Mouse (Mus musculus) testis, adult 2 months (tissue): ENCODE measurements at regions not wholly inside any gene's neighbourhood (a gene's known extent, or its start where the extent isn't known, plus 50 kb on each side); places are given as distances from the start of the nearest gene placed in this dataset.

Experiments used
- H3K27ac ChIP-seq: fragments of 200-500 bp; 2 replicates; pipeline ENCODE4 v1.5.1; 2012; ENCODE audit warnings: low read depth, low read length; ENCODE audit not compliant: control insufficient read depth, insufficient read depth
- H3K27me3 ChIP-seq: fragments of 200-500 bp; 2 replicates; pipeline ENCODE4 v1.6.1; 2012; ENCODE audit warnings: mild to moderate bottlenecking, low read length, moderate library complexity; ENCODE audit not compliant: control insufficient read depth, insufficient read depth
- H3K36me3 ChIP-seq: fragments of 200-500 bp; 2 replicates; pipeline ENCODE4 v1.6.1; 2012; ENCODE audit warnings: mild to moderate bottlenecking, low read length; ENCODE audit not compliant: control insufficient read depth, insufficient read depth
- H3K4me1 ChIP-seq: fragments of 200-500 bp; 2 replicates; pipeline ENCODE4 v1.6.1; 2012; ENCODE audit warnings: low read length; ENCODE audit not compliant: control insufficient read depth, insufficient read depth
- H3K4me3 ChIP-seq: fragments of 200-500 bp; 2 replicates; pipeline ENCODE4 v1.5.1; 2012; ENCODE audit warnings: low read depth, mild to moderate bottlenecking, low read length, moderate library complexity, mixed read lengths; ENCODE audit not compliant: control insufficient read depth
- CTCF ChIP-seq: fragments of 200-500 bp; IDR thresholded peaks from 2 replicates; pipeline ENCODE4 v1.5.1; 2012; ENCODE audit warnings: low read depth, mild to moderate bottlenecking, inconsistent platforms, low read length, moderate library complexity; ENCODE audit not compliant: control insufficient read depth, insufficient read depth, insufficient replicate concordance
- POLR2A ChIP-seq: fragments of 200-500 bp; IDR thresholded peaks from 2 replicates; pipeline ENCODE4 v1.6.1; 2012; ENCODE audit warnings: low read depth, mild to moderate bottlenecking, inconsistent platforms, low read length, moderate library complexity; ENCODE audit not compliant: control insufficient read depth

GRCm38 (mm10) chr4:75730798-75731400, 452.8 kb upstream of the Dmac1 start:
- no peaks in the 10 kb centered on the region for H3K27me3 ChIP-seq
- H3K27ac ChIP-seq = no peak overlapping the region
- no peaks in the 10 kb centered on the region for H3K36me3 ChIP-seq

GRCm38 (mm10) chr4:75714652-75715051, 436.5 kb upstream of the Dmac1 start:
- no peak overlapping the region for H3K27ac ChIP-seq
- no peaks in the 10 kb centered on the region for H3K4me1 ChIP-seq
- no peaks in the 10 kb centered on the region for H3K27me3 ChIP-seq
- TF ChIP-seq CTCF = no peak
- TF ChIP-seq POLR2A = no peak
- H3K4me3 ChIP-seq = no peak overlapping the region
- H3K36me3 ChIP-seq = no peaks in the 10 kb centered on the region

More at GRCm38 (mm10) chr4:75730798-75731400, 452.8 kb upstream of the Dmac1 start:
- no peaks in the 10 kb centered on the region for H3K4me1 ChIP-seq
- H3K4me3 ChIP-seq = no peak overlapping the region
- TF ChIP-seq CTCF (no peak), POLR2A (no peak)

DNA sequence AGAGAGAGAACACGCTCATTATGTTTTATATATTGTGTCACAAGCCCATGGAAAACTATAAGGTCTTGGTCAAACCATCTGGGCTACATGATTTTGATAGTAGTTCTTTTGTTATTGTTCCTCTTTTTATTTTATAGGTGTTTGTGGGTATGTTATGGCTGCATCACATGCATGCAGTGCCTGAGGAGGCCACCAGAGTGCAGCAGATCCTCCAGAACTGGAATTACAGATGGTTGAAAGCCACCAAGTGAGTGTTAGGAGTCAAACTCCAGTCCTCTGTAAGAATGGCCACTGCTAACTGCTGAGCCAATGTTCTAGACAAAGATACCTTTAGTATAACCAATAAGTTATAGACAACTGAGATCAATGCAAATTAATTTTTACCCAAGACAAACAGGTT, 435.9 kb upstream of the Dmac1 start:
- no peak overlapping the region for H3K27ac ChIP-seq
- TF ChIP-seq POLR2A = no peak
- TF ChIP-seq CTCF = peak; percentile 6; the same call in 1 of the 2 replicates
- H3K36me3 ChIP-seq = no peaks in the 10 kb centered on the region

DNA sequence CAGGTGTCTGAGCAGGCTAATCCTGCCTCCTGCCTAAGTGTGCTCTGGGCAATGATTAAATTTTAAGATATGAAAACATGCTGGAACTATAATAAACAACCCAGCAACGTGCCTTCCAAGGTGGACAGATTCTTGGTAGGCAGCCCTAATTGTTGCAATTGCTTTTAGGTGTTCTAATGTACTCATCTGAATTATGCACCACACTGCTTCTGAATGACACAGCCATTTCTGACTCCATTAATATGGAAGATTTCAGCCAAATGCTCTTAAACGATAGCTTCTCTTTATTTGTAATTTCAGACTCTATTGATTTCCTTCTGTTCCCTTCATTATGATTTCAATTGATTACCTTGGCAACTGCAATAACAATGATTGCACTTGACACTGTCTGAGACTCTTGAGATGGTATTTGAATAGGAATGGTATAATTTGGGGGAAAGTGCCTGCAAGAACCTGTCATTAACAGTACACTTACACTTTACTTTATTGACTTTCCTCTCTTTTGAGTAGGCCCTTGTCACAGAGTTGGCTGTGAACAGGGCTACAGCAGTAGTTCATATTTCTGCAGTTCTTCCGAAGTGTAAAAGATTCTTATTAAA, 422.8 kb upstream of the Dmac1 start:
- TF ChIP-seq CTCF = no peak
- TF ChIP-seq POLR2A = no peak
- H3K27me3 ChIP-seq = no peaks in the 10 kb centered on the region
- H3K4me3 ChIP-seq = no peak overlapping the region
- H3K27ac ChIP-seq = no peak overlapping the region
- H3K36me3 ChIP-seq = no peaks in the 10 kb centered on the region
- no peaks in the 10 kb centered on the region for H3K4me1 ChIP-seq

More for the DNA sequence above, 435.9 kb upstream of the Dmac1 start:
- H3K4me3 ChIP-seq = no peak overlapping the region
- no peaks in the 10 kb centered on the region for H3K4me1 ChIP-seq
- no peaks in the 10 kb centered on the region for H3K27me3 ChIP-seq

DNA sequence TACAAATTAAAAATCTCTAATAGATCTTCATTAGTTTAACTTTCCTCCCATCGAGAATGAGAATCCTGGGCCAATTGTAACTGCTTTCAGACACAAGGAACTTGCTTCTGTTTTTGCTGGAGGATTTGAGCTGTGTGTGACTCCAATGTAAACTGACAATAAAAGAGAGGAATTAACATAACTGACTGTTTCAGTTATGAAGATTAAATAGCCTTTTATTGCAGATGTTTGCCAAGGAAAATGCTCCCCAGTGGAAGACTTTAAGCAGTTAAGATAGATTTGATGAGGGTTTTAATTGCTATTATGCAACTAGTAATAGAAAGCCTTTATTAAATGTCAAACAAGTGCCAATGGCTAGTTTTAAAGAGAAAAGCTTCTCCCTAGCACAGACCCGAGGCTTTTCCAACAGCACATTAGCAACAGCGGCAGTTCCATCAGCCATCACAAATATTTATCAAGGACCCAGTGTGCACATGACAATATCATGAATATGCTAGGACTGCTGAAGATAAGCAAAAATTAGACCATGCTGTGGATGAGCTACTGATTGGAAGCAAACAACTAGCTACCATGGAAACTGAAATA, 398.6 kb upstream of the Dmac1 start:
- no peak overlapping the region for H3K27ac ChIP-seq
- H3K27me3 ChIP-seq = no peaks in the 10 kb centered on the region
- no peaks in the 10 kb centered on the region for H3K4me1 ChIP-seq
- H3K4me3 ChIP-seq = no peak overlapping the region
- TF ChIP-seq CTCF = no peak
- TF ChIP-seq POLR2A = no peak
- H3K36me3 ChIP-seq = no peaks in the 10 kb centered on the region

GRCm38 (mm10) chr4:75641046-75641445, 362.9 kb upstream of the Dmac1 start:
- no peaks in the 10 kb centered on the region for H3K36me3 ChIP-seq
- no peak overlapping the region for H3K27ac ChIP-seq
- no peak overlapping the region for H3K4me3 ChIP-seq
- H3K27me3 ChIP-seq = no peaks in the 10 kb centered on the region
- TF ChIP-seq CTCF (no peak), POLR2A (no peak)
- H3K4me1 ChIP-seq = no peaks in the 10 kb centered on the region

DNA sequence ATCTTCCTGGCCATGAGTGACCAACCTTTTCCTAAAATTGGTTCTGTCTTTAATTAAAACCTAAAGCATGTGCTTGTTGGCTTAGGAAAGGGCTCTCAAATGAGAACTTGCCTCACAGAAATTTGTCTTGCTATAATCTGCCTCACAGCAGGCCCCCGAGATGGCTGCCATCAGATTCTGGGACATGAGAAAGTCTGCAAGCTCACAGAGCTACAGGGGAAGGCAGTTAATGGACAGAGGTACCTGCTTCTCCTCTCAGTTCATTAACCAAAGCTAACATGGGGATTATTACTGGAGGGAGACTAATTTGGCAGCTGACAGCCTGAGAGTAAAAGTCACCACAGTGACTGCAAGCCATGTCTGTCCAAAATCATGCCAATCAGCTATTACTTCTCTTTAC, 358.5 kb upstream of the Dmac1 start:
- Histone ChIP-seq H3K36me3 (no peaks in the 10 kb centered on the region), H3K27ac (no peak overlapping the region), H3K27me3 (no peaks in the 10 kb centered on the region), H3K4me3 (no peak overlapping the region), H3K4me1 (no peaks in the 10 kb centered on the region)
- TF ChIP-seq POLR2A (no peak), CTCF (no peak)

GRCm38 (mm10) chr4:75589901-75590300, 311.8 kb upstream of the Dmac1 start:
- Histone ChIP-seq H3K27ac (no peak overlapping the region), H3K4me1 (no peaks in the 10 kb centered on the region), H3K36me3 (no peaks in the 10 kb centered on the region), H3K27me3 (no peaks in the 10 kb centered on the region), H3K4me3 (no peak overlapping the region)
- TF ChIP-seq CTCF = no peak
- TF ChIP-seq POLR2A = no peak
